Mouse (Mus musculus) G1E (cell line): ENCODE data around the gene Dnm3. TPM values are rescaled to one million over a fixed set of nuclear protein-coding genes. Genes with fewer than 3 reads are reported as not detected.

ENCODE experiments used
- ATAC-seq: 2 replicates; pipeline ENCODE4 v1.8.0; 2016; ENCODE audit warnings: mild to moderate bottlenecking; ENCODE audit not compliant: insufficient number of reproducible peaks, poor library complexity, low FRiP score, severe bottlenecking; ENCODE audit errors: extremely low read depth
- DNase-seq: peaks from one replicate; pipeline ENCODE4 v3.0.0; 2012; ENCODE audit warnings: low spot score
- H3K27me3 ChIP-seq: 2 replicates; pipeline ENCODE4 v1.6.1; 2012; ENCODE audit warnings: mild to moderate bottlenecking, low read length, inconsistent platforms; ENCODE audit not compliant: insufficient read depth
- H3K36me3 ChIP-seq: replicated peaks from 2 replicates; pipeline ENCODE3; 2012; ENCODE audit warnings: mild to moderate bottlenecking, inconsistent platforms
- H3K4me1 ChIP-seq: 2 replicates; pipeline ENCODE4 v1.6.1; 2012; ENCODE audit warnings: low read depth, low read length, inconsistent platforms, mixed read lengths; ENCODE audit not compliant: insufficient read depth
- H3K4me3 ChIP-seq: 2 replicates; pipeline ENCODE4 v1.5.1; 2012; ENCODE audit warnings: low read depth, mild to moderate bottlenecking, inconsistent platforms, low read length, moderate library complexity, mixed read lengths
- H3K9me3 ChIP-seq: replicated peaks from 2 replicates; pipeline ENCODE4 v1.6.1; 2012; ENCODE audit warnings: inconsistent platforms
- CTCF ChIP-seq: IDR thresholded peaks from 2 replicates; pipeline ENCODE4 v1.5.1; 2012; ENCODE audit warnings: low read depth, low read length, inconsistent platforms, mixed read lengths
- GATA1 ChIP-seq: IDR thresholded peaks from 2 replicates; pipeline ENCODE4 v1.6.1; 2012; ENCODE audit warnings: borderline replicate concordance, low read length, inconsistent platforms, mixed read lengths
- GATA2 ChIP-seq: IDR thresholded peaks from 2 replicates; pipeline ENCODE4 v1.6.1; 2012; ENCODE audit warnings: low read depth, low read length, inconsistent platforms, borderline replicate concordance
- POLR2AphosphoS5 ChIP-seq: IDR thresholded peaks from 2 replicates; pipeline ENCODE4 v1.6.1; 2012; ENCODE audit warnings: low read depth, low read length, inconsistent platforms; ENCODE audit not compliant: insufficient replicate concordance
- TAL1 ChIP-seq: conservative IDR thresholded peaks from 2 replicates; pipeline ENCODE4 v1.6.1; 2012; ENCODE audit warnings: low read depth, low read length, inconsistent platforms, mixed read lengths
- polyA plus RNA-seq: library from polyadenylated mRNA; stranded (reverse); fragments of >175 nt; gene quantifications from 2 replicates; pipeline ENCODE4 v1.2.3, GENCODE M21; 2012
- total RNA-seq, 2 experiments: library from RNA; stranded (forward) in 1 of 2; stranded (reverse) in 1 of 2; fragments of 200-1000 nt in 1 of 2; fragments of >200 nt in 1 of 2; fragmentation: Nextera tagmentation in 1 of 2; gene quantifications; 2 replicates each; pipeline ENCODE4 v1.2.3; 2014 to 2017

Dnm3 gene
- total and polyA plus RNA-seq, 3 experiments, result 0.27 to 0.66 TPM; not detected in 1

DNA sequence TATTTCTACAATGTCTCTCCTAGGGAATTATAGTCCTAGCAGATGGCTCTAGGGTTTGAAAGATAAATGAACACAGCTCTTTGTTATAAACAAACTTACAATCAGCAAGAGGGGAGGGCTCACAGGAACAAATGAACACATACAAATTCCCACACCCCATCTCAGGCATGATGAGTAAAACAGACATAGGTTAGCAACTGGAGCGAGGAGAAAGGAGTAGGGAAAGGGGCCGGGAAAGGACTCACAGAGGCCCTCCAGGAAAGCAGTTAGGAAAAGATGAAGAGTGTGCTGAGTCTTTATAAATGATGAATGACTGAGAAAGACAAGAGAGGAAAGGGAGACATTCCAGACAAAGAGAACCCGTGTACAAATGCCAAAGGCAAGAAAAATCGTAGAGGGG lies 175.4 kb downstream of the Dnm3 start:
- H3K4me1 ChIP-seq, result no peaks in the 10 kb centered on the region

DNA sequence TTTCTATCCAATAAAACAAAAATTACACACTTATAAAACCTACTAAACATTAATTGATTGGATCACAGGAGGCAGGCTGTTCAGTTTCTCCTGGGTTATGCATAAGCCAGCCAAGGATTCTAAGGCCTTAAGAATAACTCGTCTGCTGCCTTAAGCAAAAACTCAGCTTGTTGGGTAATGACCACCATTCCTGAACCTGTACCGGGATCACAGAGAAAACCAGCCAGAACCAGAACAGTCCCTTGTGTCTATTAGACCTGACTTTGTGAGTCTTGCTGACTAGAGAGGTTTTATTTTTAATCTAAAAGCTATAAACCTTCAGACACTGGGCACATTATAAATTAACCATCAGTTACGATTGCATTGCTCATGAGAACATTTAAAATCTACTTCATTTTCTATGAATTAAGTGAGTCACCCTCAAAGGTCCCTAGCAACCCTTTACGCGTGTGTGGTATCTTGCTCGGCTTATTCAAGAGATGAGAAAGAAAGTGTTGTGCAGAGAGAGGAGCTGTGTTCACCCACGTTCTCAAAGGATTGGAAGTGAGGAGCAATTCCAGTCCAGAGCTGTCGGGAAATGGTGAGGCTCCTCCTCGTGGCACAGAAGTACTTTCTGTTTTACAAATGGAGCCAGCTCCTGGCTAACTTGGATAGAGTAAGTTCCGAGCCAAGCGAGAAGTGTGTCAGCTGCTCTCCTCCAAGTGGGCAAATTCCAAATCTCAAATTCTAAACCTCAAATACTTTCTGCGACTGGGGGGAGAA lies 178.1 kb downstream of the Dnm3 start:
- H3K36me3 ChIP-seq, result no peaks in the 10 kb centered on the region
- TF ChIP-seq GATA1 (no peak), POLR2AphosphoS5 (no peak), TAL1 (no peak), GATA2 (no peak), CTCF (no peak)
- H3K27me3 ChIP-seq, result 0 out of 2 replicates have a peak, but pooled peaks cover 3% of the 10 kb centered on the region
- H3K4me1 ChIP-seq, result no peaks in the 10 kb centered on the region
- DNase-seq (no peak), ATAC-seq (no peak)
- no peaks in the 10 kb centered on the region for H3K9me3 ChIP-seq
- no peak overlapping the region for H3K4me3 ChIP-seq

More for the DNA sequence above, 175.4 kb downstream of the Dnm3 start:
- no peak for DNase-seq
- ATAC-seq, result no peak
- peaks cover 3% of the 10 kb centered on the region; the same call in 1 of the 2 replicates for H3K27me3 ChIP-seq
- H3K9me3 ChIP-seq, result no peaks in the 10 kb centered on the region
- H3K36me3 ChIP-seq, result no peaks in the 10 kb centered on the region
- TF ChIP-seq GATA2 (no peak), POLR2AphosphoS5 (no peak), CTCF (no peak), GATA1 (no peak), TAL1 (no peak)
- no peak overlapping the region for H3K4me3 ChIP-seq

DNA sequence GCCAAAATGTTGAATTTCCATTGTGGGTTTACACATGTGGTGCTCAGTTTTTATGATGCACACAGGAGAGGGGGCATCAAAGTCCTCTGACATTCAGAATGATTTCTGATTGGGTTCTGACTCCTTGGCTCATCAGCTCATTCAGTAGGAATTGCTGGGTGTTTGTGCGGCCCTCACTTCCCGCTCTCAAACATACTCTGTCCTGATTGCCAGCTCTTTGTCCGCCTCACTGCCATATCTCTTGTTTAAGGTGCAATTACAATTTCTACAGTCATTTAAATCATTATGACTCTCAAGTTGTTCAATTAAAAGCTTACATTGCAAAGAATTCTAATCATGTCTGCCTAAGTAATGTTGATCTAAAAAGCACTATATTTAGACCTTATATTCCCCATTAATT lies 179.3 kb downstream of the Dnm3 start:
- Histone ChIP-seq H3K9me3 (no peaks in the 10 kb centered on the region), H3K36me3 (no peaks in the 10 kb centered on the region), H3K4me1 (no peaks in the 10 kb centered on the region), H3K4me3 (no peak overlapping the region), H3K27me3 (0 out of 2 replicates have a peak, but pooled peaks cover 2% of the 10 kb centered on the region)
- ATAC-seq (no peak), DNase-seq (no peak)
- no peak for TF ChIP-seq CTCF
- TF ChIP-seq GATA2, result no peak
- no peak for TF ChIP-seq GATA1
- no peak for TF ChIP-seq TAL1
- TF ChIP-seq POLR2AphosphoS5, result no peak

DNA sequence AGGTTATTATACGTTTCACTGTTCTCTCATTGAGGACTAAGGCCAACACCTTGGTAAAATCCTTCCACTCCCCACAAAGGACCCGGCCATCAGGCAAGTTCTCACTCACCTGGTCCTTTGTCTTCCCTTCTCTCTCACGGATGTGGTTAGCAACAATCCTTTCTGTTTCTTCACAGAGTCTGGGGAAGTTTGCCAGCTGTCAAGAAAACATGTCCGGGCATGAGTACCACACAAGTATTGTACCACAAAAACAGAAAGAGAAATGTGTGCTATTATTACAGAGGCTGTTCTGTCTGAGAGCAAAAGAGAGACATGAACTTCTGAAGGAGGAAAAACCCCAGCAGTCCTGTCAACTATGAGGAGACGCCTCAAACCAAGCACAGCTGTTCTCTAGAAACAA lies 182.4 kb downstream of the Dnm3 start:
- DNase-seq, result no peak
- ATAC-seq, result no peak
- H3K36me3 ChIP-seq, result no peaks in the 10 kb centered on the region

DNA sequence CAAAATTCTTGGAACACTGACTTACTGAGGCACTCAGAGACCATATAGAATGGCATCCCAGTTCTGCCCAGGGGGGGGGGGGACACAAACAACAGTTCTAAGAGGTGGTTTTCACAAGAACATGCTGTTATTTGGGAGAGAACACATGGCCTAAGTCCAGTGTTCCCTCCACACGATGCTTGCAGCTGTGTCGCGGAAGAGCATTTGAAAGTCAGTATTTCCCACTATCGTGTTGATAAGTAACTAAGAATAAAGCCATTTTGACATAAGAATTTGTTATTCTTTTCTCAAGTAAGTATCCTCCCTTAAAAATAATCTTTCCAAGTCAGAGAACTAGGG lies 183.3 kb downstream of the Dnm3 start:
- Histone ChIP-seq H3K9me3 (no peaks in the 10 kb centered on the region), H3K4me3 (no peak overlapping the region), H3K4me1 (no peaks in the 10 kb centered on the region), H3K36me3 (no peaks in the 10 kb centered on the region), H3K27me3 (no peaks in the 10 kb centered on the region)
- ATAC-seq, result no peak
- no peak for DNase-seq
- TF ChIP-seq GATA1, result no peak
- TF ChIP-seq GATA2, result no peak
- no peak for TF ChIP-seq TAL1
- no peak for TF ChIP-seq CTCF
- no peak for TF ChIP-seq POLR2AphosphoS5

More for the DNA sequence above, 182.4 kb downstream of the Dnm3 start:
- Histone ChIP-seq H3K27me3 (no peaks in the 10 kb centered on the region), H3K9me3 (no peaks in the 10 kb centered on the region), H3K4me1 (no peaks in the 10 kb centered on the region), H3K4me3 (no peak overlapping the region)
- TF ChIP-seq GATA2, result no peak
- no peak for TF ChIP-seq GATA1
- no peak for TF ChIP-seq TAL1
- no peak for TF ChIP-seq POLR2AphosphoS5
- no peak for TF ChIP-seq CTCF

DNA sequence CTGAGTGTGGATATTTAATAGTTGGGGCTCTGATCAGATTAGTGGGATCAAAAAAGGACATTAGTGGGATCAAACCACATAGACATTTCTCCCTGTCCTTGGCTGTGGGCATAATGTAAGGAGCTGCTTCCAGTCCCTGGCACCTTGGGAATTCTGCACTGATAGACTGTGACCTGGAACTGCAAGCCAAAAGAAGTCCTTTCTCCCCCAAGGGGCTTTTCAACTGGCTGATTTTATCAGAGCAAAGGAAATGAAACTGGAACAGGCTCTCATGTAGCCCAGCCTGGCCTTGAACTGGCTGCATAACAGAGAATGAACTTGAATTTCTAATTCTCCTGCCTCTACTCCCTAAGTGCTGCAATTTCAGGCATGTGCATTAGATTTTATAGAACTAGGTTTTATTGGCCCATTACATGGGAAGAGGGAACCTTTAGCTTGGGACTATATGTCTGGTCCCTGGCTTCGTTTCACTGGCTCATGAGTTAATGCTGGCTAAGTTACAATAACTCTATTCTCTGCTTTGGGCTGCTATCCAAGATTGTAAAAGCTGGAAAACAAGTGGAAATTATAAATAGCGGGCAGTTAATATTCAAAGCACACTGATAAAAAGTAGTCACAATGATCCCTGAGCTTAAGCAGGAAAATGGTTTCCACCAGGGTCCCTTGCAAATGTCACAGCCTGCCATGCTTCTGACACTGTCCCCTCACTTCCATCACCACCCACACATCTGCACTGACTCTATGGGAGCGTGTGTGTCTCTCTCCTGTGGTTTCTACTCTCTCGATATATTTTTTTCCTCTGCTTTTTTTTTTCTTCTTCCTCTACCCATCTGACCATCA lies 183.9 kb downstream of the Dnm3 start:
- H3K27me3 ChIP-seq, result no peaks in the 10 kb centered on the region
- H3K4me3 ChIP-seq, result no peak overlapping the region
- no peaks in the 10 kb centered on the region for H3K4me1 ChIP-seq
- no peak for ATAC-seq
- no peaks in the 10 kb centered on the region for H3K36me3 ChIP-seq
- no peak for TF ChIP-seq TAL1
- no peak for DNase-seq
- H3K9me3 ChIP-seq, result no peaks in the 10 kb centered on the region
